Mouse (Mus musculus) retina, adult 2 months (tissue): ENCODE measurements around the gene Rap1gap2.

Experiments
- DNase-seq: peaks from one replicate; pipeline ENCODE4 v3.0.0-alpha.2; 2012; ENCODE audit warnings: low read depth, low spot score

Gene Rap1gap2

DNA sequence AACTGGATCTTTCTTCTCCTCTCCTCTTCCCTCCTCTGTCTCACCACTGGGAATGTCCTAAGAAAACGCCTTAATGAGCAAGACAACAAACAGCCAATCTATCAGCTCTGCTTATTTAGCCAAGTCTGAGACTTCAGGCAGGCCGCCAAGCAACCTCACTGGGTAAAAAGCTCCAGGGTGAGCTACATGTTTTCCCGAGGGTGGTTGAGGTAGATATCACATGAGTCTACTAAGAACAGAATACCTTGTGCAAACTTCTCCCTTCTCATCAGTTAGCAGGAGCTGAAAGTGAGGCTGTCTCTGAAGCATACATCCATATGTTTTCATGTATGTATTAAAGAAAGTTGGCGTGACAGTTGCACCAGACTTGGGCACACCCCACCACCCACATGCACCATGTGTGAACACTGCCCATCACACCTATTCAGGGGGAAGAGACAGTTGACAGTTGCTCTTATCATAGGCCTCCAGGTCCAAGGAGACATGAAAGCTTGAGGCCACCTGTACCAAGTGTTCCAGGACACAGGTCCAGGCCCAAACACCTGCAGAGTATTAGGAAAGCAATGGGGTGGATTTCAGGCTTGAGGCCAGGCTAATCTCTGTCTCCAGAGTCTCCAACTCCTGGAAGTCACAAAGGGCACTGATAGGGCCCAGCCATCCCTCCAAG lies 35.8 kb downstream of the Rap1gap2 start:
- no peak for DNase-seq

DNA sequence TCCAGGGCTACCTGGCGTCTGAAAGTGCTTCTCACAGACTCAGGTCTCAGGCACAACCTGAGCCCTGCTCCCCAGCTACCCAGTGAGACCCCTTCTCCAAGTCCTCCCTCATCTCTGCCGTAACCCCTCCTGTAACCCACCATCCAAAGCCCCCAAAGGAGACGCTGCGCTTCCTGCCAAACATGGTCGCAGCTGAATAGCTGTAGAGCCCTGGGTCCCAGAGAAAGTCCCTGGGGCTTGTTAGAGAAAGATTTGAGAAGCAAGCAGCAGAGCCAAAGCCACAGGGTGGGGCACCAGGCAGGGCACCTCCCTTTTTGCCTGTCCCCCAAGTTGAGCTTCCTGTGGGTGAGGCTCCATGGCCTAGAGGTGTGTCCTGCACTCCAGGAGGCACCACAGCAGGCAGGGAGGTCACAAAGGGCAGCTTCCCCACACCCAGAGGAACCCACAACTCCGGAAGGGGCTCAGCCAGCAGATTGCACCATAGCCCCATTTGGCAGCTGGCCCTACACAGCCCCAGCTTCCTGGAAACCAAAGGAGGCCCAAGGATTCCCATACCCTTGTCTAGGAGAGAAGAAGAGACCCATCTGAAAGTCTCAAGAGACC lies 38.2 kb downstream of the Rap1gap2 start:
- DNase-seq: no peak

DNA sequence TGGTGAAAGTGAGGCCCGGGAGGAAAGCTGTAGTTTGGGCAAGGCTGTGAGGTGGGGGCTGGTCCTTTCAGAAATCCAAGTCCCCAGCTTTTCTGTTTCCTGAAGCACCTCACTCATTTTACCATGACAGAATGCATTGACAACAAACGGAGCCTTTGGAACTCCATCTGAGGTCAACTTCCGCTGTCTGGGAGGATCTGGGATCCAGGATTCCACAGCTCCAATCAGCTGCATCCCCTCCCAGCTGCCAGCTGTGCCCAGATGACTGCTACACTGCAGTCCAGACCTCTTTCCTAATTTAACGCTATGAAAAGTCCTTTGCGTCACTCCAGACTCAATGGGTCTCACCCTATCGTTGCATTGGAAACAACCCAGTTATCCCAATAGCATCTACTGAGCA lies 41.0 kb downstream of the Rap1gap2 start:
- no peak for DNase-seq

DNA sequence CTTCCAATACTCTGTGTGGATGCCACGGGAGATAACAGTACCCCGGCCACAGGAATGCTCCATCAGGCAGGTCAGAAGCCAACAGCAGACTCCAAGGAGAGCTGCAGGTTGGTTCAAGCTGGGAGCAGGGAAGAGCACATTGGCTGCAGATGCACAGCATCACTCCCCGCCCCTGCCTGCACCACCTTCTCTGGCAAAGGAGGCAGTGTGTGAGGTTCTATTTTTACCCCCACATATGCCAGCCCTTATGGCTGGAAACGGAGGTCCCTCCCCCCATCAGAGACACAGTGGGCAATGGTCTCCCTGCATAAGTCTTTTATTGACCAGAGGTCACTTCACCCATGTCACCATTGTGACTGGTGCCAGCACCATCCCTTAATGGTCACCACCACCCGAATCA lies 42.3 kb downstream of the Rap1gap2 start:
- DNase-seq: no peak

DNA sequence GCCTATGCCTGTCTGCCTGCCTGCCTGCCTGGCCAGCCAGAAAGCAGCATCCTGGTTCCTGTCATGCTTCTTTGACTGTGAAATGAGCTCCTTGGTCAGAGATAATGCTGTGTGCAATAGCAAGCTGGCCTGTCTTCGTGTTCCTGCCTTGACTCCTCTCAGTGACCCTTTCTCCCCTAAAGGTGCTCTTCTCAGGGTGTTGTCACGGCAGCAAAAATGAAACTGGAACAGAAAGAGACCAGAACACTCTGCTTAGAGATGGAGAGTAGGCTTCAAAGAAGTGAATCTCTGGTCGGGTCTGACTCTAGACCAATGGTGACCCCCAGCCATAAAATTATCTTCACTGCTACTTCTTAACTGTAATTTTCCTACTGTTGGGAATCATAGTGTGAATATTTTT lies 42.7 kb downstream of the Rap1gap2 start:
- DNase-seq: no peak

DNA sequence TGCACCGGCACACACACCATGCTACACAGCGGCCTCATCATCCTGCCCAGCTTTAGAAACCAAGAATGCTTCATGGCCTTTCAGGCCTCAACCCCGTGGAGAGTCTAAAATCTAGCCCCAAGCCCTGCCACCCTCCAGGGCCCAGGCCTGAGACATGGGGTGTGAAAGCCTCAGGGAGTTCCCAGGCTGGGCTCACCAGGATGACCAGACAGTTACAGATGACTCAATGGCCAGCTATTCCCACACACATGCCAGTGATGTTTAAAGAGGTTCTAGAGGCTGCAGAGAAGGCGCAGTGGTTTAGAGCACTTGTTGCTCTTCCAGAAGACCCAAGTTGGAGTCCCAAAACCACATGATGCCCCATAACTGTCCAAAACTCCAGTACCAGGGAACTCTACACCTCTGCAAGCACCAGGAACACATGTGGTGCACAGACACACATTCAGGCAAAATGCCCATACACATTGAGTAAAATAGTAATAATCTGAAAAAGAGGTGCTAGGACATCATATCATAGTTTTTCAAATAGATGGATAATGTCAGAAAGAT lies 44.3 kb downstream of the Rap1gap2 start:
- no peak for DNase-seq

DNA sequence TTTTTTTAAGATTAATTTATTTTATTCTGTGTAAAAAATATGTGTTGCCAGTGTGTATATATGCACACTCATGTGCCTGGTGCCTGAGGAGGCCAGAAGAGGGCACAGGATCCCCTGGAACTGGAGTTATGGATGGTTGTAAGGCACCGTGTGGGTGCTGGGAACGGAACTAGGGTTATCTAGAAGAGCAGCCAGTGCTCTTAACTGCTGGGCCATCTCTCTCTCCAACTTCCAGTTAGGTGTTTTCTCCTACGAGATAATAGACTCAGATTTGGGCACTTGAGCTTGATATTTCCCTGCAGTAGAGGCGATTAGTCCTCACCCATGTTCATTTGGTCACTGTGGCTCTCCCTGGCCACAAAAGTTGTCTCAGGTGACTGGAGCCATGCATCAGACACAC lies 49.3 kb downstream of the Rap1gap2 start:
- DNase-seq: no peak

DNA sequence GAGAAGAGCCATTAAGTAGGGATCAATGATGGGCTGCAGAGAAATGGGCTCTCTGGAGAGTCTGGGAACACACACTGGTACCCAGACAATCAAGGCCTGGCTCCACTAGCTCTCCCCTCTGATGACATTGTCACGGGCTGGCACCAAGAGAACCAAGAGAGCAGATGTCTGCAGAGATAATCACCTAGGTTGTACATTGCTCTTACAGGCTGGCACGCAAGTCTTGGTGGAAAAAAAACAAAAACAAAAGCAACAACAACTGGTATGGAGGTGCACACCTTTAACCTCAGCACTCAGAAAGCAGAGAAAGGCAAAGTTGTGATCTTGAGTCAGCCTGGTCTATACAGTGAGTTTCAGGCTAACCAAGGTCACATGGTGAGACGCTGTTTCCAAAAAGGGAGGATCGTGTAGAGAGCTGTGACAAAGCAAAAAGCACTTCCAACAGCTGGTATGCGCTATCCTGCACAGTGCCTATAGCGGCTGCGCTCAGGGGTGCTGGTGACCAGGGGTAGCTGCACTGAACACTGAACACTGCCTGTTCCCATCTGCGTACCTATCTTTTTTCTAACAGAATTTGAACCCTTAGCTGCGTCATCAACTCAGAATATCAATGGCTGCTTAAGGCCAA lies 50.0 kb downstream of the Rap1gap2 start:
- DNase-seq: no peak

DNA sequence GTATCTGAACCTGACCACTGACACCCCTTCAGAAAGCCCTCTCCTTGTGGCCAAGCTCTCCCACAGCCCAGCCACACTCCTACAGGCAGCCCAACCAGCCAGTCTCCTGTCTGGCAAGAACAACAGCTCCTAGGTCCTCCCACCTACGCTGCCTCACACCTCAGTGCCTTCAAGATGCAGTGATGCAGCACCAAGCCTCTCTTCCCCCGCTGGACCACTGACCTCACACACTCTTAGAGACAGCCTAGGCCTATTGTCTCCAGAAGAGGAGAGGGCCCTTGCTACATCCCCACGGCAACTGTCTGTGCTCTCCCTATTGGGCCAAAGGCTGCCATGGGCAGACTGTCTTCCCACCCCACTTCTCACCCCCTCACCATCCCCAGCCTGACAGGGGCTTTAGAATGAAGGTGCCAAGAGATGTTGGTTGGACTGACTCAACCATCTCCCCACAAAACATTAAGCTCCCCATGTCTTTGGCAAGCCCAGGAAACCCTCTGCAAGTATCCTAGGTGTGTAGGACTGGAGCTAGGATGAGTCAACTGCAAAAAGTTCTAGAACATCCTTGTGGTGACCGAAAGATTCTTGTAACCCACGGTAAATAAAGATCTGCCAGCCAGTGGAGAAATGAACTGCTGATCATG lies 50.8 kb downstream of the Rap1gap2 start:
- no peak for DNase-seq

DNA sequence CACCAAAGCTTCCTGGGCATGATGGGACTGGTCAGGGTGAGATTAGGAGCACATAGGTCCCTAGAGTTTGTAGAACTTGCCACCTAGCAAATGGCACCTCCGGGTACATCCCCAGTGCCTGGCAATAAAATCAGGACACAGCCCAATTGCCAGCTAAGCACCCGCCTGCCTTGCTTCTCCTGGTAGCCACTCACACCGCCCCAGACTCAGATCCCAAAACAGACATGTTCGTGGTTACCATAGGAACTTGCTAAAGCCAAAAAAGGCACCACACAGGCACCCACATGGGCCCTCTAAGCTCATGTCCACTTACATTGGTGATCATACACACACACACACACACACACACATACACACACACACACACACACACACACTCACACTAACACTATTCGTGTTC lies 51.8 kb downstream of the Rap1gap2 start:
- no peak for DNase-seq

DNA sequence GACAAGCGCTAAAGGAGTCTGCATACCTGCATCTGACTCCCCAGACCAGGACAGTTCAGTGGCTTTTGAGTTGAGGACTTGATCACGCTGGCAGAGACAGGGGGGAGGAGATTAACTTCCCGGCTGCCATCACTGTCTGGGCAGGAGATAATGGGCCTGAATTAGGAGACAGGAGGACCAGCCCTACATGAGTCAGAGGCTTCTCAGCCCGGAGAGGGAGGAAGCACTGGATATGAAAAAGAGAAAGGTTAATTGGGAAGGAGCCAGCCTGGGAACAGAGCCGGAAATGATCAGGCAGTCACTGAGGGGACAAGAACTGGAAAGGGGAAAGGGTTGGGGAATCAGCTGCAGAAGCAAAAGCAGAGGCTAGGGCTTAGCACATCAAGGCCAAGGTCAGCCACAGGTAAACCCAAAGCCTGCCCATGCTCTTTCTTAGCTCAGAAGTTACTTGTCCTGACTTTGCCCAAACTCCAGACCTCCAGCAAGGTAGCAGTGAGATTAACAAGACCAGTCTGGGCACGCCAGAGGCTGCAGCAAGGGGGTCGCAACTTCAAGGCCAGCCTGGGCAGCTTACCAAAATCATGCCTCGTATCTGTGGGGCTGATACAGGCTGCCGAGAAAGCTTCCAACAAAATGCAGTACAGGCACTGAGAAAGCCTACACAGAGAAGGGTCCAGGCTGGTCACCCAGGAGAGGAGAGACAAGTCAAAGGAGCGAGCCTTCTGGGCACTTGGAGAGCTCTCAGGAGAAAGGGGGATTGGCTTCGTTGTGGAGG lies 53.1 kb downstream of the Rap1gap2 start:
- no peak for DNase-seq

DNA sequence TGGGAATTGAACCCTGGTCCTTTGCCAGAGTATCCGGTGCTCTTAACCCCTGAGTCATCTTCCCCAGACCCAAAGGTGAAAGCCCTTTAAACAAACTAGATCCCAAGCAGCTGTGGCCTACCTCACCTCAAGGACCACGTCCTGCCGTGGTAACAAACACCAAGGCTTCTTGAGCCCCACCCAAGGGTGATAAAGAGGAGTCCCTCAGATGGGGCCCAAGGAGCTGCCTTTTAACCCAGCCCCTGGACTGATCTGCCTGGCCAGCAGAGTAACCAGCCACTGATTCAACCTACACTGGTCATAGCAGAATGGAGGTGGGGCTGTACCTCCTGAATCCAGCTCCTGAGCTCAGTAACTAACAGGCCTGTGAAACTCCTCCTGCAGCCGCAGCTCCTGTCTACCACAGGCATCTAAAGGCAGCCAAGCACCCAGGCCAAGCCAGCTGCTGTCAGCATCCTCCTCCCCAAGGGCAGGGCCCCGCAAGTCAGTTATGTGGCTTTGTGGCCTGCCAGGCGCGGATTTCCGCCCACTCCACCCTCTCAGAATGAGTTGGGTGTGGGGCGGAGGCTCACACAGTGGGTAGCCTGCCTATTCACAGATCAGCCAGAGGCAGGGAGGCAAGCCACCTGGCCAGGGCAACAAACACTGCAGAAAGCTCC lies 54.9 kb downstream of the Rap1gap2 start:
- DNase-seq: no peak

DNA sequence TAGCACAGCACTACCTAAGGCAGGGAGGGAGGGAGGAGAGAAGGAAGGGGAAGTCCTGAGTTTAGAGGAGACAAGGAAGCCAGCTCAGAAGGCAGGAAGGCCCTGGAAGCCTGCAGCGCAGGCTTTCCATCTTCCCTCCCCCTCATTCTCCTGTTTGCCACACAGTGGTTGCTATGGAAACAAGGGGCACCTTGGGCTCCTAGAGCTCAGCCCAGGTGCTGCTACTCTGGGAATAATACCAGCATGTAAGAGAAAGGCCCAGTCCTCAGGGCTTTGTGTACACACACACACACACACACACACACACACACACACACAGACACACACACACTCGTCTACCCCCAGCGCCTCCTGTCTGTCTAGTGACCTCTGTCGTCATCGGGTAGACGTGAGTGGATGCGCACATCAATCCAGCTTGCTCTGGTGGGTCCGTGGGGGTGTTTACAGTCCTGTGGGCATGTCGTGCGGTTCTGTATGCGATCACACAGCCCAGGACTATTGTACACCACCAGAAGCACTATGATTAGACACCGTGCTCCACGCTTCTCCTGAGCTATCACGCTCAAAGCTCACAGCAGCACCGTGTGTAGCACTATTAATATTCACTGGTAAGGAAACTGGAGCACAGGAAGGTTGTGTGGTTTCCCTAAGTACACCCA lies 55.9 kb downstream of the Rap1gap2 start:
- no peak for DNase-seq

DNA sequence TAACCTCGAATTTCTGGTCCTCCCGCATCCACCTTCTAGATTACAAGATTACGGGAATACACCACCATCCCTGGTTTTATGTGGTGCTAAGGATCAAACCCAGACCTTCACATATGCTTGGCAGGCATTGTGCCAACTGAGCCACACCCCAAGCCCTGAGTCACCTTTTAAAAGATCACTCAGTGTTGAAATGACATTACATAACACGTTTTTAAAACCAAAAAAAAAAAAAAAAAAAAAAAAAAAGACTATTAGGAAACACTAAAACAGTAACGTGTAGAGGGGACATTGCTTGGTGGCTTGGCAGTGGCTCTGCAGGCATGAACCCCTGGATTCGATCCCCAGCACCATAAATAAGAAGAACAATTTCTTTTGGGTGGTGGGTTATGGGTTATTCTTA lies 59.1 kb downstream of the Rap1gap2 start:
- no peak for DNase-seq

DNA sequence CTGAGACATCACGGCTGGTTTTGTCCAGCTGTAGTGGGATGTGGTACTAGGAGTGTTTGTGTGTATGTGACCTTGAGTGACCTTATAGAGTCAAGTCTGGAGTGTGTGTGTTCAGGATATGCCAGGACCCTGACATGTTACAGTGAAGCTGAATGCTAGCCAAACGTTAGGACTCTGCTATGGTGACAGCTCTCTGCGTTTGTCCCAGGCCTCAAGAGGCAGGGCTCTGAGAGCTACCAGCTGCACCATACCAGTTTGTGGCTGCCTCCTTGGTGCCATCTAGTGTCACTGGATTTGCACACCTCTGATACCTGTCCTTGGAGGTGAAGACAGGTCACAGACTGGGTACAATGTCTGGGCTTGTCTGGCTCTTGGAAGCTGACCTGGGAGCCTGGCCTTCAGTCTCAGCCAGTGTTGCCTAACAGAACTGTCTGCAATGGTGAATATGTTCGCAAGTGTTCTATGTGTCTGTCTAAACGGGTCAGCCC lies 60.1 kb downstream of the Rap1gap2 start:
- no peak for DNase-seq

DNA sequence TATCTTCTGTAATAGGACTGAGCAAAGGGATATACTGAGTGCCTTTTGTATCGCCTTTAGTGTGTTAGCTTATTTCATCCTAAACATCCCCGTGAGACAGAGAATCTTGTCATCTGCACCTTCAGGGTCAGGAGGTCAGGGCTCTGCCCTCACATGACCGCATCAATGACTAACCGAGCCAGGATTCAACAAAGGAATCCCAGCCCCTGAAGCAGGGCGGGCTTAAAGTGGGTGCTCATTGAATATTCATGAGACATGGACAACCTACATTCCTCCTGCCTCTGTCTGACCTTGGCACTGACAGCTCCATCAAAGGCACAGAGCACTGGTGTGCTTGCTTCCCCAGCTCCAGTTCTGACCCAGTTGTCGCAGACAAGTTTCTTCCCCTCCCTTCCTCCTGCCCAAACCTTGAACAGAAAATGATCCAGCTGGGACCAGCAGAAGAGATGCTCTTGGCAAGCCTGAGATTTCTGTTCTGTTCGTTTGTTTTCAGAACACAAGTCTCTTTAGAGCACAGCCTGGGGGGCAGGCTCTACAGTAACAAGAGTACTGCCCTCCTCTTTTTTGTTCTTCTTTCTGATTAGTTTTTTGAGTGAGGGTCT lies 61.8 kb downstream of the Rap1gap2 start:
- no peak for DNase-seq

DNA sequence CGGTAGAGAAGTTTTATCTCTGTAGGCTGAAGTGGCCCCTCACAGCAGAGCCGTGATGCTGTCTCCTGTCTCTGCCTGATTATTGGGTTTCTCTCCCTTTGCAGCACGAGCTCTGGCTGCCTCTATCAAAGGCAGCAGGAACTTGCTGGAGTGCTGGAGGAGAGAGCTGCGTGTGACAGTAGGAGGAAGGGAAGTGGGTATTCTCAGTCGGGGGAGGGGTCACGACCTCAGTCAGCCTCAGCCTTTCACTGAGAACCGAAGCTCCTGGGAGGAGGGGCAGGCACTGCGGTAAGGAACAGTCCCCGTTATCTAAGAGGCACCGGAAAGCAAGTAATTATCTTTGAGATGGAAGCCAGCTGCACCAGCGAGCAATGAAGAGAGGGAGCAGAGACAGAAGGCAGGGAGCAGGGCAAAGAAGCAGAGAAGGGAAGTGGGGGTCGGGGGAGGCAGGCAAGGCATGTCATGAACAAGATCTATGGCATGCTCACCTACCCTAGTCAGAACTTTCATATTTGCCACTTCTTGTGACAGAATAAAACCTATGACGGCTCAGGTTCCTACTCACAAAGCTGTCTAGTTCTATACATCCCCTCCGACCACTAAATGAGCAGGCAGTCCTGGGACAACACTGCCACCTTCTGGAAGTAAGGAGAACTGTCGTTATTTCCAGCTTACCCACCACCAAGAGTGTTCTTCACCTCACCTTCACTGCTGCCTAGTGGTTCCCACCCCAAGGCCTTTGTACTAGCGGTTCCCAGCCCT lies 63.6 kb downstream of the Rap1gap2 start:
- no peak for DNase-seq

DNA sequence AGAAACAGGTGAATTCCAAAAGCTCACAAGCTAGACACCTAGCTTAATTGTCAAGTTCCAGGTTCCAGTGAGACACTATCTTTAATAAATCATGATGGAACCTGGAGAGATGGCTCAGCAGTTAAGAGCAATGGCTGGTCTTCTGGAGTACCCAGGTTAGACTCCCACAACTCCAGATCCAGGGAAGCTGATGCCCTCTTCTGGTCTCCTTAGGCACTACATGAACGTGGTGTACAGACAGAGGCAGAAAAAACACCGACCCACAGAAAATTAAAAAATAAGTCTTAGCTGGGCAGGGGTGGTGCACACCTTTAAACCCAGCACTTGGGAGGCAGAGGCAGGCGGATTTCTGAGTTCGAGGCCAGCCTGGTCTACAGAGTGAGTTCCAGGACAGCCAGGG lies 64.5 kb downstream of the Rap1gap2 start:
- DNase-seq: no peak

DNA sequence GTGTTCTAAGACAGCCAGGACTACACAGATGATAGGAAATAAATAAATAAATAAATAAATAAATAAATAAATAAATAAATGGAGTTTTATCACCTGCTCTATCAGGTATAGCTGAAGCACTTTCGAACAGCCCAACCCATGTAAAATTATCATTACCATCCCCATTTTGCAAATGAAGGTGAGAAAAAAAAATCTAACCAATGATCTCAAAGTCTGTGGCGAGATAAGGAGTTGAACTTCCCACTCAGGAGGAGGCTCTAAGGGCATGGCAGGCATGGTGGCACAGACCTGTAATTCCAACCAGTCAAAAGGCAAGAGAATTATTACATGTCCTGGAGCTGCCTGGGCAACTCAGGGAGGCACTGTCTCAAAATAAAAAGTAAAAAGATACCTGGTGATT lies 65.2 kb downstream of the Rap1gap2 start:
- DNase-seq: no peak
